Mouse (Mus musculus): ENCODE results near the gene Gsap. TPM values are rescaled to one million over a fixed set of nuclear protein-coding genes. Genes with fewer than 3 reads are reported as not detected.

Gsap gene
- polyA plus RNA-seq, 1 experiment from 2014 or later, result 1.8 TPM

- Histone ChIP-seq H3K4me3 (replicated peaks; ENCODE audit: low read depth, low read length) (no peak overlapping the region), H3K4me2 (ENCODE audit: low read length) (no peak overlapping the region), H3K27ac (0 out of 2 replicates have a peak overlapping the region, but pooled peaks have one; percentile 16), H3K27me3 (ENCODE audit: insufficient read depth, low read length) (no peaks in the 10 kb centered on the region), H3K4me1 (replicated peaks; ENCODE audit: insufficient read depth, low read length) (no peaks in the 10 kb centered on the region), H3K9me3 (replicated peaks; ENCODE audit: low read length) (no peaks in the 10 kb centered on the region), H3K9ac (ENCODE audit: low read depth, low read length) (no peak overlapping the region), H3K36me3 (ENCODE audit: insufficient read depth, low read length) (no peaks in the 10 kb centered on the region)
- no peak for TF ChIP-seq CTCF (IDR thresholded peaks at IDR 0.05; ENCODE audit: low read depth)
- ATAC-seq (replicated peaks; ENCODE audit: low FRiP score, low read depth) (peak; percentile 54; the same call in 1 of the 2 replicates), DNase-seq (ENCODE audit: low spot score) (peak; percentile 81)
- 33% methylated on average over 2 of the region's 2 CpGs for WGBS
These were observed 61.9 kb downstream of the Gsap start for GRCm38 (mm10) chr5:21247916-21248315.

- no peak for ATAC-seq (replicated peaks; ENCODE audit: low FRiP score, low read depth)
- Histone ChIP-seq H3K4me2 (ENCODE audit: low read length) (no peak overlapping the region), H3K9ac (ENCODE audit: low read depth, low read length) (no peak overlapping the region), H3K4me3 (replicated peaks; ENCODE audit: low read depth, low read length) (no peak overlapping the region), H3K4me1 (replicated peaks; ENCODE audit: insufficient read depth, low read length) (no peaks in the 10 kb centered on the region), H3K27me3 (ENCODE audit: insufficient read depth, low read length) (no peaks in the 10 kb centered on the region), H3K27ac (0 out of 2 replicates have a peak overlapping the region, but pooled peaks have one; percentile 19), H3K9me3 (replicated peaks; ENCODE audit: low read length) (no peaks in the 10 kb centered on the region), H3K36me3 (ENCODE audit: insufficient read depth, low read length) (no peaks in the 10 kb centered on the region)
- WGBS, result 54% methylated on average over 5 of the region's 5 CpGs
- no peak for TF ChIP-seq CTCF (IDR thresholded peaks at IDR 0.05; ENCODE audit: low read depth)
- DNase-seq (ENCODE audit: low spot score), result no peak
These were observed 62.8 kb downstream of the Gsap start for GRCm38 (mm10) chr5:21248834-21249233.

GRCm38 (mm10) chr5:21254731-21255525 is 68.9 kb downstream of the Gsap start:
- 85% methylated on average over 12 of the region's 12 CpGs for WGBS
- no peak overlapping the region for H3K27ac ChIP-seq
- H3K4me2 ChIP-seq (ENCODE audit: low read length), result no peak overlapping the region
- no peaks in the 10 kb centered on the region for H3K36me3 ChIP-seq (ENCODE audit: insufficient read depth, low read length)
- H3K4me3 ChIP-seq (replicated peaks; ENCODE audit: low read depth, low read length), result no peak overlapping the region
- ATAC-seq (replicated peaks; ENCODE audit: low FRiP score, low read depth) (no peak), DNase-seq (ENCODE audit: low spot score) (no peak)
- no peak for TF ChIP-seq CTCF (IDR thresholded peaks at IDR 0.05; ENCODE audit: low read depth)
- no peaks in the 10 kb centered on the region for H3K27me3 ChIP-seq (ENCODE audit: insufficient read depth, low read length)
- no peak overlapping the region for H3K9ac ChIP-seq (ENCODE audit: low read depth, low read length)
- no peaks in the 10 kb centered on the region for H3K4me1 ChIP-seq (replicated peaks; ENCODE audit: insufficient read depth, low read length)
- no peaks in the 10 kb centered on the region for H3K9me3 ChIP-seq (replicated peaks; ENCODE audit: low read length)

GRCm38 (mm10) chr5:21255551-21256132 is 69.6 kb downstream of the Gsap start:
- no peak for ATAC-seq (replicated peaks; ENCODE audit: low FRiP score, low read depth)
- Histone ChIP-seq H3K4me2 (ENCODE audit: low read length) (no peak overlapping the region), H3K36me3 (ENCODE audit: insufficient read depth, low read length) (no peaks in the 10 kb centered on the region), H3K27ac (no peak overlapping the region), H3K4me1 (replicated peaks; ENCODE audit: insufficient read depth, low read length) (no peaks in the 10 kb centered on the region), H3K9ac (ENCODE audit: low read depth, low read length) (no peak overlapping the region), H3K9me3 (replicated peaks; ENCODE audit: low read length) (no peaks in the 10 kb centered on the region), H3K27me3 (ENCODE audit: insufficient read depth, low read length) (no peaks in the 10 kb centered on the region), H3K4me3 (replicated peaks; ENCODE audit: low read depth, low read length) (no peak overlapping the region)
- WGBS, result 83% methylated on average over 5 of the region's 5 CpGs
- DNase-seq (ENCODE audit: low spot score), result no peak
- TF ChIP-seq CTCF (IDR thresholded peaks at IDR 0.05; ENCODE audit: low read depth), result no peak

- peak; percentile 29 for DNase-seq (ENCODE audit: low spot score)
- no peak overlapping the region for H3K27ac ChIP-seq
- no peak overlapping the region for H3K4me3 ChIP-seq (replicated peaks; ENCODE audit: low read depth, low read length)
- H3K36me3 ChIP-seq (ENCODE audit: insufficient read depth, low read length), result no peaks in the 10 kb centered on the region
- no peak for ATAC-seq (replicated peaks; ENCODE audit: low FRiP score, low read depth)
- no peaks in the 10 kb centered on the region for H3K27me3 ChIP-seq (ENCODE audit: insufficient read depth, low read length)
- no peak overlapping the region for H3K9ac ChIP-seq (ENCODE audit: low read depth, low read length)
- no peak overlapping the region for H3K4me2 ChIP-seq (ENCODE audit: low read length)
- WGBS, result 45% methylated on average over 4 of the region's 4 CpGs
- no peaks in the 10 kb centered on the region for H3K9me3 ChIP-seq (replicated peaks; ENCODE audit: low read length)
- no peak for TF ChIP-seq CTCF (IDR thresholded peaks at IDR 0.05; ENCODE audit: low read depth)
- peaks cover 4% of the 10 kb centered on the region; the same call in 1 of the 2 replicates for H3K4me1 ChIP-seq (replicated peaks; ENCODE audit: insufficient read depth, low read length)
These were observed 71.1 kb downstream of the Gsap start for GRCm38 (mm10) chr5:21257126-21257525.

- Histone ChIP-seq H3K27ac (no peak overlapping the region), H3K36me3 (ENCODE audit: insufficient read depth, low read length) (no peaks in the 10 kb centered on the region), H3K4me2 (ENCODE audit: low read length) (no peak overlapping the region), H3K4me3 (replicated peaks; ENCODE audit: low read depth, low read length) (no peak overlapping the region), H3K9ac (ENCODE audit: low read depth, low read length) (no peak overlapping the region), H3K4me1 (replicated peaks; ENCODE audit: insufficient read depth, low read length) (peaks cover 4% of the 10 kb centered on the region; the same call in 1 of the 2 replicates), H3K27me3 (ENCODE audit: insufficient read depth, low read length) (no peaks in the 10 kb centered on the region), H3K9me3 (replicated peaks; ENCODE audit: low read length) (no peaks in the 10 kb centered on the region)
- peak; percentile 60 for TF ChIP-seq CTCF (IDR thresholded peaks at IDR 0.05; ENCODE audit: low read depth)
- WGBS, result 72% methylated on average over 6 of the region's 6 CpGs
- ATAC-seq (replicated peaks; ENCODE audit: low FRiP score, low read depth), result no peak
- DNase-seq (ENCODE audit: low spot score), result peak; percentile 48
These were observed 71.8 kb downstream of the Gsap start for GRCm38 (mm10) chr5:21257806-21258205.

All from kidney, postnatal 0 days (tissue).